Mouse (Mus musculus): ENCODE results near the gene Manbal. TPM values are rescaled to one million over a fixed set of nuclear protein-coding genes. Genes with fewer than 3 reads are reported as not detected.
A peak's percentile ranks its signal among the peaks of the same experiment; 100 is the strongest.

The Manbal gene
- 89.8 and 92.3 TPM in 2 replicates for polyA plus RNA-seq (2015; fragmentation: Nextera tagmentation; extraction: Ambion mirVana)

GRCm38 (mm10) chr2:157367184-157367893 lies at the start of gene Manbal:
Gene Manbal (plus strand): TSS chr2:157367594.
- no peaks in the 10 kb centered on the region for H3K27me3 ChIP-seq
- no peaks in the 10 kb centered on the region for H3K9me3 ChIP-seq (replicated peaks)
- H3K4me1 ChIP-seq, result peaks cover 10% of the 10 kb centered on the region
- H3K4me2 ChIP-seq (replicated peaks), result peak within 1 kb of the TSS; percentile 71
- H3K4me3 ChIP-seq (replicated peaks), result peak within 1 kb of the TSS; percentile 82
- ATAC-seq (ENCODE audit: insufficient number of reproducible peaks, low FRiP score, low TSS enrichment, low read depth), result peak; percentile 84
- peak within 1 kb of the TSS; percentile 89 for H3K9ac ChIP-seq
- H3K36me3 ChIP-seq, result no peaks in the 10 kb centered on the region
- 3% methylated on average over 42 of the region's 42 CpGs for WGBS
- peak within 1 kb of the TSS; percentile 92 for H3K27ac ChIP-seq (replicated peaks)

GRCm38 (mm10) chr2:157320135-157320534 lies 47.3 kb upstream of the Manbal start:
- 69% methylated on average over 8 of the region's 8 CpGs for WGBS
- Histone ChIP-seq H3K36me3 (peaks cover 83% of the 10 kb centered on the region), H3K27ac (replicated peaks) (no peak overlapping the region), H3K9ac (no peak overlapping the region), H3K9me3 (replicated peaks) (no peaks in the 10 kb centered on the region), H3K27me3 (no peaks in the 10 kb centered on the region), H3K4me3 (replicated peaks) (no peak overlapping the region), H3K4me2 (replicated peaks) (no peak overlapping the region), H3K4me1 (0 out of 2 replicates have a peak, but pooled peaks cover 10% of the 10 kb centered on the region)
- no peak for ATAC-seq (ENCODE audit: insufficient number of reproducible peaks, low FRiP score, low TSS enrichment, low read depth)

- Histone ChIP-seq H3K4me2 (replicated peaks) (no peak overlapping the region), H3K9ac (no peak overlapping the region), H3K9me3 (replicated peaks) (no peaks in the 10 kb centered on the region), H3K27me3 (no peaks in the 10 kb centered on the region), H3K36me3 (peaks cover 85% of the 10 kb centered on the region), H3K27ac (replicated peaks) (no peak overlapping the region), H3K4me3 (replicated peaks) (no peak overlapping the region), H3K4me1 (0 out of 2 replicates have a peak, but pooled peaks cover 10% of the 10 kb centered on the region)
- whole genome bisulfite sequencing, result 32% methylated on average over 5 of the region's 5 CpGs
- no peak for ATAC-seq (ENCODE audit: insufficient number of reproducible peaks, low FRiP score, low TSS enrichment, low read depth)
Observed at GRCm38 (mm10) chr2:157320886-157321285, 46.5 kb upstream of the Manbal start.

GRCm38 (mm10) chr2:157322029-157322766 lies 45.2 kb upstream of the Manbal start:
- 0 out of 2 replicates have a peak, but pooled peaks cover 6% of the 10 kb centered on the region for H3K4me1 ChIP-seq

GRCm38 (mm10) chr2:157325238-157325637 lies 42.2 kb upstream of the Manbal start:
- H3K4me3 ChIP-seq (replicated peaks), result no peak overlapping the region
- H3K27me3 ChIP-seq, result no peaks in the 10 kb centered on the region
- H3K4me2 ChIP-seq (replicated peaks), result no peak overlapping the region
- 0 out of 2 replicates have a peak overlapping the region, but pooled peaks have one; percentile 0 for H3K27ac ChIP-seq (replicated peaks)
- no peaks in the 10 kb centered on the region for H3K9me3 ChIP-seq (replicated peaks)
- peaks cover 77% of the 10 kb centered on the region for H3K36me3 ChIP-seq
- H3K4me1 ChIP-seq, result 0 out of 2 replicates have a peak, but pooled peaks cover 5% of the 10 kb centered on the region
- no peak for ATAC-seq (ENCODE audit: insufficient number of reproducible peaks, low FRiP score, low TSS enrichment, low read depth)
- no peak overlapping the region for H3K9ac ChIP-seq
- 58% methylated on average over 2 of the region's 2 CpGs for WGBS

More at GRCm38 (mm10) chr2:157322029-157322766, 45.2 kb upstream of the Manbal start:
- no peak for ATAC-seq (ENCODE audit: insufficient number of reproducible peaks, low FRiP score, low TSS enrichment, low read depth)
- no peak overlapping the region for H3K4me2 ChIP-seq (replicated peaks)
- H3K27ac ChIP-seq (replicated peaks), result no peak overlapping the region
- no peaks in the 10 kb centered on the region for H3K27me3 ChIP-seq
- no peak overlapping the region for H3K4me3 ChIP-seq (replicated peaks)
- 77% methylated on average over 5 of the region's 5 CpGs for WGBS
- peaks cover 90% of the 10 kb centered on the region for H3K36me3 ChIP-seq
- H3K9ac ChIP-seq, result no peak overlapping the region
- H3K9me3 ChIP-seq (replicated peaks), result no peaks in the 10 kb centered on the region

GRCm38 (mm10) chr2:157328106-157328505 lies 39.3 kb upstream of the Manbal start:
- Histone ChIP-seq H3K9me3 (replicated peaks) (no peaks in the 10 kb centered on the region), H3K4me3 (replicated peaks) (no peak overlapping the region), H3K36me3 (peaks cover 50% of the 10 kb centered on the region), H3K9ac (no peak overlapping the region), H3K27me3 (no peaks in the 10 kb centered on the region), H3K4me1 (no peaks in the 10 kb centered on the region), H3K4me2 (replicated peaks) (no peak overlapping the region), H3K27ac (replicated peaks) (no peak overlapping the region)
- 47% methylated on average over 5 of the region's 5 CpGs for WGBS
- ATAC-seq (ENCODE audit: insufficient number of reproducible peaks, low FRiP score, low TSS enrichment, low read depth), result no peak

GRCm38 (mm10) chr2:157328570-157328969 lies 38.8 kb upstream of the Manbal start:
- no peaks in the 10 kb centered on the region for H3K27me3 ChIP-seq
- peaks cover 45% of the 10 kb centered on the region for H3K36me3 ChIP-seq
- H3K4me2 ChIP-seq (replicated peaks), result no peak overlapping the region
- 0 out of 2 replicates have a peak, but pooled peaks have one; percentile 49 for ATAC-seq (ENCODE audit: insufficient number of reproducible peaks, low FRiP score, low TSS enrichment, low read depth)
- no peak overlapping the region for H3K9ac ChIP-seq
- no peak overlapping the region for H3K4me3 ChIP-seq (replicated peaks)
- 39% methylated on average over 11 of the region's 11 CpGs for WGBS
- no peak overlapping the region for H3K27ac ChIP-seq (replicated peaks)
- H3K9me3 ChIP-seq (replicated peaks), result no peaks in the 10 kb centered on the region
- H3K4me1 ChIP-seq, result no peaks in the 10 kb centered on the region

GRCm38 (mm10) chr2:157332059-157332458 lies 35.3 kb upstream of the Manbal start:
- no peaks in the 10 kb centered on the region for H3K9me3 ChIP-seq (replicated peaks)
- no peak overlapping the region for H3K9ac ChIP-seq
- H3K4me3 ChIP-seq (replicated peaks), result no peak overlapping the region
- no peaks in the 10 kb centered on the region for H3K27me3 ChIP-seq
- H3K27ac ChIP-seq (replicated peaks), result no peak overlapping the region
- H3K4me2 ChIP-seq (replicated peaks), result no peak overlapping the region
- ATAC-seq (ENCODE audit: insufficient number of reproducible peaks, low FRiP score, low TSS enrichment, low read depth), result no peak
- H3K4me1 ChIP-seq, result no peaks in the 10 kb centered on the region
- 46% methylated on average over 5 of the region's 5 CpGs for WGBS
- peaks cover 10% of the 10 kb centered on the region; the same call in 1 of the 2 replicates for H3K36me3 ChIP-seq

GRCm38 (mm10) chr2:157338663-157339062 lies 28.7 kb upstream of the Manbal start:
- H3K9ac ChIP-seq, result no peak overlapping the region
- ATAC-seq (ENCODE audit: insufficient number of reproducible peaks, low FRiP score, low TSS enrichment, low read depth), result no peak
- no peaks in the 10 kb centered on the region for H3K9me3 ChIP-seq (replicated peaks)
- no peak overlapping the region for H3K27ac ChIP-seq (replicated peaks)
- H3K4me2 ChIP-seq (replicated peaks), result no peak overlapping the region
- no peaks in the 10 kb centered on the region for H3K36me3 ChIP-seq
- H3K4me3 ChIP-seq (replicated peaks), result no peak overlapping the region
- H3K4me1 ChIP-seq, result no peaks in the 10 kb centered on the region
- 38% methylated on average over 5 of the region's 5 CpGs for WGBS
- no peaks in the 10 kb centered on the region for H3K27me3 ChIP-seq

- 66% methylated on average over 7 of the region's 7 CpGs for WGBS
- H3K36me3 ChIP-seq, result no peaks in the 10 kb centered on the region
- H3K27ac ChIP-seq (replicated peaks), result no peak overlapping the region
- H3K9ac ChIP-seq, result no peak overlapping the region
- no peaks in the 10 kb centered on the region for H3K9me3 ChIP-seq (replicated peaks)
- H3K27me3 ChIP-seq, result no peaks in the 10 kb centered on the region
- H3K4me2 ChIP-seq (replicated peaks), result no peak overlapping the region
- no peak for ATAC-seq (ENCODE audit: insufficient number of reproducible peaks, low FRiP score, low TSS enrichment, low read depth)
- no peak overlapping the region for H3K4me3 ChIP-seq (replicated peaks)
- H3K4me1 ChIP-seq, result no peaks in the 10 kb centered on the region
Observed at GRCm38 (mm10) chr2:157339532-157339931, 27.9 kb upstream of the Manbal start.

- Histone ChIP-seq H3K9ac (no peak overlapping the region), H3K4me3 (replicated peaks) (no peak overlapping the region), H3K27me3 (no peaks in the 10 kb centered on the region), H3K4me1 (no peaks in the 10 kb centered on the region), H3K36me3 (no peaks in the 10 kb centered on the region), H3K9me3 (replicated peaks) (no peaks in the 10 kb centered on the region), H3K4me2 (replicated peaks) (no peak overlapping the region), H3K27ac (replicated peaks) (no peak overlapping the region)
- 38% methylated on average over 7 of the region's 7 CpGs for WGBS
- ATAC-seq (ENCODE audit: insufficient number of reproducible peaks, low FRiP score, low TSS enrichment, low read depth), result no peak
Observed at GRCm38 (mm10) chr2:157340221-157340741, 27.1 kb upstream of the Manbal start.
